Mouse (Mus musculus) hindbrain, embryonic 10.5 days (tissue): ENCODE measurements around the gene Gm21170. TPM values are rescaled to one million over a fixed set of nuclear protein-coding genes. Genes with fewer than 3 reads are reported as not detected.
"Not testable (repeated sequence)": the region's sequence is repeated elsewhere in the genome, so short reads cannot be mapped to it uniquely, and the experiment has no call there.

Experiments
- DNase-seq: peaks from one replicate; pipeline ENCODE4 v3.0.0-alpha.2; 2017; ENCODE audit warnings: low spot score
- H3K27ac ChIP-seq: fragments of 300-500 bp; sonication (generic); 2 replicates; pipeline ENCODE4 v1.5.1; 2016; ENCODE audit warnings: mild to moderate bottlenecking, moderate library complexity
- H3K27me3 ChIP-seq: fragments of 300-500 bp; sonication (generic); 2 replicates; pipeline ENCODE4 v1.6.1; 2016; ENCODE audit warnings: mild to moderate bottlenecking; ENCODE audit not compliant: poor library complexity, insufficient read depth, severe bottlenecking
- H3K36me3 ChIP-seq: fragments of 300-500 bp; sonication (generic); 2 replicates; pipeline ENCODE4 v1.6.1; 2016; ENCODE audit warnings: mild to moderate bottlenecking, moderate library complexity
- H3K4me1 ChIP-seq: fragments of 300-500 bp; sonication (generic); replicated peaks from 2 replicates; pipeline ENCODE4 v1.6.1; 2016; ENCODE audit warnings: mild to moderate bottlenecking
- H3K4me3 ChIP-seq: fragments of 300-500 bp; sonication (generic); 2 replicates; pipeline ENCODE4 v1.5.1; 2016; ENCODE audit warnings: mild to moderate bottlenecking, moderate library complexity
- H3K9me3 ChIP-seq: fragments of 300-500 bp; sonication (generic); 2 replicates; pipeline ENCODE4 v1.6.1; 2016; ENCODE audit warnings: mild to moderate bottlenecking, moderate library complexity
- WGBS: fragments of 180-500 bp; shearing (Covaris S2); methylation state at CpG from one replicate; pipeline ENCODE4 v1.1.7; 2016; 5-methylcytosine and 5-hydroxymethylcytosine counted together
- polyA plus RNA-seq: library from polyadenylated mRNA; unstranded; fragments of >200 nt; fragmentation: Nextera tagmentation; extraction: Ambion mirVana; gene quantifications from 2 replicates; pipeline ENCODE4 v1.2.1, GENCODE M21; 2016

Gene Gm21170
- not detected in 2 replicates for polyA plus RNA-seq

DNA sequence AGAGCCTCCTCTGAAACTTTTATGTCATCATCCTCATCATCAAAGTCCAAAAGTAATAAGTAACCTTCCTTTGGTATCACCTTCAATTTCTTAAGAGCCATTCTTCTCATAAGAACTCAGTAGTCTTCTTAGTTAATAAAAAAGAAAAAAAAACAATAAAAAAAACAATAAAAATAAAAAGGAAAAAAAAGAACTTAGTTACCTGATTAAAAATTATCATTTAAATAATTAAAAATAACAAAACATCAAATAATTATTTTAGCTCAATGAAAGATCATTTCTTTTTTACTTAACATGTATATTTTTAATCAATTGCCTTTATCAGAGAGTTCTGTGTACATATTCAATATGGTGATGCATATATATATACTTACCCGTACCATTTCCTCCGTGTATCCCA is at the start of gene Gm21170:
Gene Gm21170, minus strand, starts transcription at position 101 of the 400 bp plus-strand sequence.
- H3K27ac ChIP-seq, H3K4me3 ChIP-seq, H3K27me3 ChIP-seq, H3K4me1 ChIP-seq, DNase-seq, H3K9me3 ChIP-seq, H3K36me3 ChIP-seq: not testable (repeated sequence)
- no CpG with 5 or more reads among the region's 2 CpGs for WGBS

Other genes with a start within 250 kb of the Gm21170 start
- not detected in 2 replicates for gene Gm21256, start 240.1 kb downstream of the Gm21170 start, polyA plus RNA-seq